Mouse (Mus musculus) midbrain, embryonic 11.5 days (tissue): ENCODE results near the gene Macrod1. TPM values are rescaled to one million over a fixed set of nuclear protein-coding genes. Genes with fewer than 3 reads are reported as not detected.

ENCODE experiments used
- ATAC-seq: fragments of 200-750 bp; cut with Nextera tagmentation; 2 replicates; pipeline ENCODE4 v1.8.0; 2017; ENCODE audit warnings: moderate TSS enrichment, moderate library complexity; ENCODE audit not compliant: low FRiP score
- DNase-seq: peaks from one replicate; pipeline ENCODE4 v3.0.0; 2015; ENCODE audit warnings: low spot score; ENCODE audit errors: missing footprints
- H3K27ac ChIP-seq: fragments of 300-500 bp; sonication (generic); 2 replicates; pipeline ENCODE4 v1.5.1; 2014; ENCODE audit warnings: low read depth, low read length
- H3K27me3 ChIP-seq: fragments of 300-500 bp; sonication (generic); 2 replicates; pipeline ENCODE4 v1.6.1; 2014; ENCODE audit warnings: mild to moderate bottlenecking, low read length, moderate library complexity, mixed read lengths; ENCODE audit not compliant: control insufficient read depth, insufficient read depth
- H3K36me3 ChIP-seq: fragments of 300-500 bp; sonication (generic); 2 replicates; pipeline ENCODE4 v1.6.1; 2014; ENCODE audit warnings: mild to moderate bottlenecking, low read length, moderate library complexity, mixed read lengths; ENCODE audit not compliant: control insufficient read depth, insufficient read depth
- H3K4me1 ChIP-seq: fragments of 300-500 bp; sonication (generic); 2 replicates; pipeline ENCODE4 v1.6.1; 2014; ENCODE audit warnings: low read length; ENCODE audit not compliant: control insufficient read depth, insufficient read depth
- H3K4me2 ChIP-seq: fragments of 300-500 bp; sonication (generic); 2 replicates; pipeline ENCODE4 v1.6.1; 2014; ENCODE audit warnings: mild to moderate bottlenecking, moderate library complexity
- H3K4me3 ChIP-seq: fragments of 300-500 bp; sonication (generic); 2 replicates; pipeline ENCODE4 v1.5.1; 2014; ENCODE audit warnings: low read depth, low read length
- H3K9ac ChIP-seq: fragments of 300-500 bp; sonication (generic); 2 replicates; pipeline ENCODE4 v1.6.1; 2014; ENCODE audit warnings: low read length
- H3K9me3 ChIP-seq: fragments of 300-500 bp; sonication (generic); 2 replicates; pipeline ENCODE4 v1.6.1; 2016; ENCODE audit warnings: low read length; ENCODE audit not compliant: control insufficient read depth
- WGBS: fragments of 180-500 bp; shearing (Covaris S2); extraction: QIAGEN DNeasy Blood & Tissue Kit; methylation state at CpG from one replicate; pipeline ENCODE4 v1.1.7; 2014; 5-methylcytosine and 5-hydroxymethylcytosine counted together
- polyA plus RNA-seq: library from polyadenylated mRNA; unstranded; fragments of >200 nt; fragmentation: Nextera tagmentation; extraction: Ambion mirVana; gene quantifications from 2 replicates; pipeline ENCODE4 v1.2.1, GENCODE M21; 2014

Macrod1 gene
- polyA plus RNA-seq, 1 experiment from 2014 or later, result 3.0 TPM

- H3K4me3 ChIP-seq, result no peak overlapping the region
- H3K4me2 ChIP-seq, result no peak overlapping the region
These were observed 80.3 kb downstream of the Macrod1 start for GRCm38 (mm10) chr19:7136714-7137498.

GRCm38 (mm10) chr19:7138327-7138726 lies 81.7 kb downstream of the Macrod1 start:
- H3K4me2 ChIP-seq, result no peak overlapping the region
- no peaks in the 10 kb centered on the region for H3K9me3 ChIP-seq
- H3K4me1 ChIP-seq, result peaks cover 66% of the 10 kb centered on the region
- H3K36me3 ChIP-seq, result no peaks in the 10 kb centered on the region
- no peak for ATAC-seq
- H3K27ac ChIP-seq, result no peak overlapping the region; the same call in 1 of the 2 replicates
- no peak overlapping the region for H3K9ac ChIP-seq
- peaks cover 3% of the 10 kb centered on the region; the same call in 1 of the 2 replicates for H3K27me3 ChIP-seq
- WGBS, result 67% methylated on average over 14 of the region's 14 CpGs
- no peak for DNase-seq
- H3K4me3 ChIP-seq, result no peak overlapping the region

More at GRCm38 (mm10) chr19:7136714-7137498, 80.3 kb downstream of the Macrod1 start:
- H3K9ac ChIP-seq, result no peak overlapping the region
- no peaks in the 10 kb centered on the region for H3K9me3 ChIP-seq
- peaks cover 5% of the 10 kb centered on the region; the same call in 1 of the 2 replicates for H3K27me3 ChIP-seq
- H3K4me1 ChIP-seq, result peaks cover 71% of the 10 kb centered on the region
- DNase-seq (no peak), ATAC-seq (no peak)
- no peak overlapping the region for H3K27ac ChIP-seq
- H3K36me3 ChIP-seq, result no peaks in the 10 kb centered on the region
- whole genome bisulfite sequencing, result 35% methylated on average over 14 of the region's 14 CpGs

- H3K4me2 ChIP-seq, result no peak overlapping the region
- H3K36me3 ChIP-seq, result no peaks in the 10 kb centered on the region
- peaks cover under 1% of the 10 kb centered on the region; the same call in 1 of the 2 replicates for H3K27me3 ChIP-seq
- H3K9ac ChIP-seq, result no peak overlapping the region
- H3K4me3 ChIP-seq, result no peak overlapping the region
- DNase-seq (no peak), ATAC-seq (no peak)
- no peaks in the 10 kb centered on the region for H3K9me3 ChIP-seq
- peaks cover 64% of the 10 kb centered on the region for H3K4me1 ChIP-seq
- WGBS, result 79% methylated on average over 4 of the region's 4 CpGs
- H3K27ac ChIP-seq, result no peak overlapping the region
These were observed 82.7 kb downstream of the Macrod1 start for GRCm38 (mm10) chr19:7139321-7139720.

GRCm38 (mm10) chr19:7140373-7140772 lies 83.8 kb downstream of the Macrod1 start:
- Histone ChIP-seq H3K4me1 (peaks cover 54% of the 10 kb centered on the region), H3K27me3 (peaks cover 8% of the 10 kb centered on the region), H3K4me3 (no peak overlapping the region), H3K4me2 (no peak overlapping the region), H3K9me3 (no peaks in the 10 kb centered on the region), H3K27ac (peak overlapping the region; percentile 21; the same call in 1 of the 2 replicates), H3K9ac (peak overlapping the region; percentile 33), H3K36me3 (no peaks in the 10 kb centered on the region)
- no peak for DNase-seq
- ATAC-seq, result no peak
- whole genome bisulfite sequencing, result 68% methylated on average over 6 of the region's 6 CpGs

- H3K27ac ChIP-seq, result peak overlapping the region; percentile 51
- H3K4me3 ChIP-seq, result no peak overlapping the region
- no peaks in the 10 kb centered on the region for H3K9me3 ChIP-seq
- H3K9ac ChIP-seq, result peak overlapping the region; percentile 18; the same call in 1 of the 2 replicates
- WGBS, result 46% methylated on average over 12 of the region's 12 CpGs
- no peak overlapping the region for H3K4me2 ChIP-seq
- H3K4me1 ChIP-seq, result peaks cover 48% of the 10 kb centered on the region
- DNase-seq (no peak), ATAC-seq (no peak)
- H3K27me3 ChIP-seq, result peaks cover 12% of the 10 kb centered on the region
- no peaks in the 10 kb centered on the region for H3K36me3 ChIP-seq
These were observed 84.3 kb downstream of the Macrod1 start for GRCm38 (mm10) chr19:7140856-7141421.

GRCm38 (mm10) chr19:7142207-7142915 lies 85.8 kb downstream of the Macrod1 start:
- Histone ChIP-seq H3K9me3 (no peaks in the 10 kb centered on the region), H3K27ac (no peak overlapping the region), H3K4me1 (peaks cover 36% of the 10 kb centered on the region), H3K4me2 (no peak overlapping the region), H3K4me3 (no peak overlapping the region), H3K27me3 (peaks cover 14% of the 10 kb centered on the region), H3K9ac (no peak overlapping the region), H3K36me3 (no peaks in the 10 kb centered on the region)
- 54% methylated on average over 5 of the region's 5 CpGs for WGBS
- ATAC-seq, result no peak
- DNase-seq, result no peak

- H3K27me3 ChIP-seq, result peaks cover 14% of the 10 kb centered on the region
- H3K4me3 ChIP-seq, result peak overlapping the region; percentile 16; the same call in 1 of the 2 replicates
- under 1% methylated on average over 20 of the region's 20 CpGs for WGBS
- peak; percentile 79 for ATAC-seq
- no peak overlapping the region for H3K27ac ChIP-seq
- H3K4me2 ChIP-seq, result peak overlapping the region; percentile 50
- peaks cover 41% of the 10 kb centered on the region for H3K4me1 ChIP-seq
- no peaks in the 10 kb centered on the region for H3K9me3 ChIP-seq
- H3K36me3 ChIP-seq, result no peaks in the 10 kb centered on the region
- peak; percentile 93 for DNase-seq
- H3K9ac ChIP-seq, result peak overlapping the region; percentile 61
These were observed 87.2 kb downstream of the Macrod1 start for GRCm38 (mm10) chr19:7143854-7144253.

GRCm38 (mm10) chr19:7144458-7144857 lies 87.8 kb downstream of the Macrod1 start:
- H3K27ac ChIP-seq, result no peak overlapping the region
- no peaks in the 10 kb centered on the region for H3K36me3 ChIP-seq
- peak overlapping the region; percentile 16; the same call in 1 of the 2 replicates for H3K4me3 ChIP-seq
- peaks cover 14% of the 10 kb centered on the region for H3K27me3 ChIP-seq
- peaks cover 45% of the 10 kb centered on the region for H3K4me1 ChIP-seq
- peak overlapping the region; percentile 50; the same call in 1 of the 2 replicates for H3K4me2 ChIP-seq
- DNase-seq (no peak), ATAC-seq (no peak)
- H3K9ac ChIP-seq, result no peak overlapping the region
- 83% methylated on average over 3 of the region's 3 CpGs for WGBS
- H3K9me3 ChIP-seq, result no peaks in the 10 kb centered on the region
